Mouse (Mus musculus) limb, embryonic 13.5 days (tissue): Measurements from ENCODE around the gene Ank3. TPM values are rescaled to one million over a fixed set of nuclear protein-coding genes. Genes with fewer than 3 reads are reported as not detected.

ENCODE experiments used
- ATAC-seq: fragments of 200-750 bp; cut with Nextera tagmentation; 2 replicates; pipeline ENCODE4 v1.8.0; 2017; ENCODE audit warnings: low read depth, moderate number of reproducible peaks, moderate TSS enrichment; ENCODE audit not compliant: low FRiP score
- H3K27ac ChIP-seq: fragments of 300-500 bp; sonication (generic); 2 replicates; pipeline ENCODE4 v1.5.1; 2015; ENCODE audit warnings: inconsistent platforms, mild to moderate bottlenecking, moderate library complexity
- H3K27me3 ChIP-seq: fragments of 300-500 bp; sonication (generic); 2 replicates; pipeline ENCODE4 v1.6.1; 2015; ENCODE audit warnings: mild to moderate bottlenecking, inconsistent platforms
- H3K36me3 ChIP-seq: fragments of 300-500 bp; sonication (generic); 2 replicates; pipeline ENCODE4 v1.6.1; 2015; ENCODE audit warnings: inconsistent platforms, mild to moderate bottlenecking, moderate library complexity
- H3K4me1 ChIP-seq: fragments of 300-500 bp; sonication (generic); 2 replicates; pipeline ENCODE4 v1.6.1; 2015; ENCODE audit warnings: inconsistent platforms
- H3K4me2 ChIP-seq: fragments of 300-500 bp; sonication (generic); replicated peaks from 2 replicates; pipeline ENCODE4 v1.6.1; 2015; ENCODE audit warnings: inconsistent platforms, mild to moderate bottlenecking, moderate library complexity
- H3K4me3 ChIP-seq: fragments of 300-500 bp; sonication (generic); 2 replicates; pipeline ENCODE4 v1.5.1; 2015; ENCODE audit warnings: moderate library complexity, mild to moderate bottlenecking, inconsistent platforms
- H3K9ac ChIP-seq: fragments of 300-500 bp; sonication (generic); 2 replicates; pipeline ENCODE4 v1.6.1; 2015; ENCODE audit warnings: mild to moderate bottlenecking, inconsistent platforms
- H3K9me3 ChIP-seq: fragments of 300-500 bp; sonication (generic); 2 replicates; pipeline ENCODE4 v1.6.1; 2016; ENCODE audit warnings: inconsistent platforms
- WGBS: fragments of 180-500 bp; shearing (Covaris S2); methylation state at CpG from one replicate; pipeline ENCODE4 v1.1.7; 2015; 5-methylcytosine and 5-hydroxymethylcytosine counted together
- polyA plus RNA-seq: library from polyadenylated mRNA; unstranded; fragments of >200 nt; fragmentation: Nextera tagmentation; extraction: Ambion mirVana; gene quantifications from 2 replicates; pipeline ENCODE4 v1.2.1, GENCODE M21; 2015

The Ank3 gene
- polyA plus RNA-seq, 1 experiment from 2014 or later = 28.0 TPM

DNA sequence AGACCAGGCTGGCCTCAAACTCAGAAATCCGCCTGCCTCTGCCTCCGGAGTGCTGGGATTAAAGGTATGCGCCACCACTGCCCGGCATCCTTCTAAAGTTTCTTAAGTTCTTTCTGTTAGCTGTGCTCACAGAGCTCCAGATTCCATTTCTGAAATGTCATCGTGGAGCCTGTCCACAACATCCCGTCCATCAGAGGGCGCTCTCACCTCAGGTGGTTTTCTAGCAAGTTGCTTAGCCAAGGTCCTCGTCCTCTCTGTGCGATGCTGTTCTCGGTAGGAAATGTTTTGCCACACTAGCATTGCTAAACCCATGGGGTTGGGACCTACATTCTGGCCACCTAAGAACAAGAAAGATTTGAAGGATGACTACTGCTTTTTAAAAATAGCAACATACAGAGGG is 623.1 kb downstream of the Ank3 start:
- Histone ChIP-seq H3K4me2 (no peak overlapping the region), H3K4me1 (no peaks in the 10 kb centered on the region), H3K9ac (no peak overlapping the region), H3K27ac (no peak overlapping the region), H3K27me3 (no peaks in the 10 kb centered on the region), H3K9me3 (no peaks in the 10 kb centered on the region), H3K4me3 (no peak overlapping the region), H3K36me3 (peaks cover 10% of the 10 kb centered on the region)
- WGBS = 90% methylated on average over 10 of the region's 10 CpGs
- no peak for ATAC-seq

- Histone ChIP-seq H3K9ac (no peak overlapping the region), H3K4me1 (no peaks in the 10 kb centered on the region), H3K9me3 (no peaks in the 10 kb centered on the region), H3K27me3 (no peaks in the 10 kb centered on the region), H3K36me3 (peaks cover 9% of the 10 kb centered on the region), H3K4me3 (no peak overlapping the region), H3K27ac (no peak overlapping the region), H3K4me2 (no peak overlapping the region)
- WGBS = 58% methylated on average over 5 of the region's 5 CpGs
- ATAC-seq = no peak
Observed at GRCm38 (mm10) chr10:70022596-70022995, 624.0 kb downstream of the Ank3 start.

DNA sequence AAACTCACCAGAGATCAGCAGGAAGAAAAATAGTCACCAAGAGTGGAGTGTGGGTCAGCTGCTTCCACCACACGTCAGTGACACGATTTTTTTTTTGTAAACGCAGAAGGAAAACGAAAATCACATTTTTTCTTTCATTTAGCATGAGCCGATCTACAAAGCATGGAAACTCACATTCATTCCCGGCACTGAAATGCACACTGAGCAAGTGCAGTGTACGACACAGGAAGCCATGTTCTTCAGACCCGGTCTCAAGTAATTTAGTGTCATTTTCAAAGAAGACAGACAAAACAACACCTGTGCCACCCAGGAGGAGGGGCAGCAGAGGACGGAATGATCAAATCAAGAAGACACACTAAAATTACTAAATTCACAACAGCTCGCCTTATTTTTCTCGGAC is 625.3 kb downstream of the Ank3 start:
- Histone ChIP-seq H3K4me1 (no peaks in the 10 kb centered on the region), H3K9ac (no peak overlapping the region), H3K36me3 (peaks cover 9% of the 10 kb centered on the region), H3K4me2 (no peak overlapping the region), H3K27me3 (no peaks in the 10 kb centered on the region), H3K4me3 (no peak overlapping the region), H3K9me3 (no peaks in the 10 kb centered on the region), H3K27ac (no peak overlapping the region)
- WGBS = 83% methylated on average over 11 of the region's 11 CpGs
- ATAC-seq = no peak

- WGBS = 88% methylated on average over 8 of the region's 8 CpGs
- H3K9ac ChIP-seq = no peak overlapping the region
- no peak overlapping the region for H3K4me3 ChIP-seq
- H3K4me2 ChIP-seq = no peak overlapping the region
- H3K4me1 ChIP-seq = peaks cover 8% of the 10 kb centered on the region; the same call in 1 of the 2 replicates
- H3K27ac ChIP-seq = no peak overlapping the region
- no peaks in the 10 kb centered on the region for H3K9me3 ChIP-seq
- ATAC-seq = no peak
- no peaks in the 10 kb centered on the region for H3K36me3 ChIP-seq
- no peaks in the 10 kb centered on the region for H3K27me3 ChIP-seq
Observed at GRCm38 (mm10) chr10:70031942-70032341, 633.4 kb downstream of the Ank3 start.

GRCm38 (mm10) chr10:70032982-70033381 is 634.4 kb downstream of the Ank3 start:
- whole genome bisulfite sequencing = 93% methylated on average over 9 of the region's 9 CpGs
- Histone ChIP-seq H3K27me3 (no peaks in the 10 kb centered on the region), H3K9ac (no peak overlapping the region), H3K27ac (no peak overlapping the region; the same call in 1 of the 2 replicates), H3K4me2 (no peak overlapping the region), H3K36me3 (no peaks in the 10 kb centered on the region), H3K4me1 (peaks cover 8% of the 10 kb centered on the region; the same call in 1 of the 2 replicates), H3K9me3 (no peaks in the 10 kb centered on the region), H3K4me3 (no peak overlapping the region)
- no peak for ATAC-seq

GRCm38 (mm10) chr10:70033856-70034255 is 635.3 kb downstream of the Ank3 start:
- peak overlapping the region; percentile 33; the same call in 1 of the 2 replicates for H3K27ac ChIP-seq

GRCm38 (mm10) chr10:70039871-70040291 is 641.3 kb downstream of the Ank3 start:
- no peak overlapping the region for H3K27ac ChIP-seq

More at GRCm38 (mm10) chr10:70033856-70034255, 635.3 kb downstream of the Ank3 start:
- no peaks in the 10 kb centered on the region for H3K27me3 ChIP-seq
- no peak overlapping the region for H3K4me2 ChIP-seq
- ATAC-seq = peak; percentile 48
- H3K9me3 ChIP-seq = no peaks in the 10 kb centered on the region
- H3K4me1 ChIP-seq = peaks cover 8% of the 10 kb centered on the region; the same call in 1 of the 2 replicates
- H3K4me3 ChIP-seq = no peak overlapping the region
- no peak overlapping the region for H3K9ac ChIP-seq
- WGBS = 48% methylated on average over 3 of the region's 3 CpGs
- H3K36me3 ChIP-seq = no peaks in the 10 kb centered on the region

DNA sequence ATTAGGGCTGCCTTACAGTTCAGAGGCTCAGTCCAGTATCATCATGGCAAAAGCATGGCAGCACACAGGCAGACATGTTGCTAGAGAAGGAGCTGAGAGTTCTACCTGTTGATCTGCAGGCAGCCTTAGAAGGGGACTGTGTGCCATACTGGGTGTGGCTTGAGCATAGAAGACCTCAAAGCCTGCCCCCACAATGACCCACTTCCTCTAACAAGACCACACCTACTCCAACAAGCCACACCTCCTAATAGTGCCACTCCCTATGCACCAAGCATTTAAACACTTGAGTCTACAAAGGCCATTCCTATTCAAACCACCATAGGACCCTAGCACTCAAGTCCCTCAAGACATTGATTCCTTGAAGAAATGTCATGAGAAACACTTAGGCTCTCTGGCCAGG is 643.0 kb downstream of the Ank3 start:
- H3K9ac ChIP-seq = no peak overlapping the region
- H3K4me2 ChIP-seq = no peak overlapping the region
- no peaks in the 10 kb centered on the region for H3K36me3 ChIP-seq
- H3K4me3 ChIP-seq = no peak overlapping the region
- no peak for ATAC-seq
- no peak overlapping the region for H3K27ac ChIP-seq
- no peaks in the 10 kb centered on the region for H3K27me3 ChIP-seq
- no peaks in the 10 kb centered on the region for H3K4me1 ChIP-seq
- no peaks in the 10 kb centered on the region for H3K9me3 ChIP-seq

More at GRCm38 (mm10) chr10:70039871-70040291, 641.3 kb downstream of the Ank3 start:
- H3K4me3 ChIP-seq = no peak overlapping the region
- no peaks in the 10 kb centered on the region for H3K9me3 ChIP-seq
- no peak overlapping the region for H3K4me2 ChIP-seq
- no peaks in the 10 kb centered on the region for H3K4me1 ChIP-seq
- no peaks in the 10 kb centered on the region for H3K27me3 ChIP-seq
- no peaks in the 10 kb centered on the region for H3K36me3 ChIP-seq
- no peak overlapping the region for H3K9ac ChIP-seq
- 65% methylated on average over 17 of the region's 17 CpGs for WGBS
- no peak for ATAC-seq

DNA sequence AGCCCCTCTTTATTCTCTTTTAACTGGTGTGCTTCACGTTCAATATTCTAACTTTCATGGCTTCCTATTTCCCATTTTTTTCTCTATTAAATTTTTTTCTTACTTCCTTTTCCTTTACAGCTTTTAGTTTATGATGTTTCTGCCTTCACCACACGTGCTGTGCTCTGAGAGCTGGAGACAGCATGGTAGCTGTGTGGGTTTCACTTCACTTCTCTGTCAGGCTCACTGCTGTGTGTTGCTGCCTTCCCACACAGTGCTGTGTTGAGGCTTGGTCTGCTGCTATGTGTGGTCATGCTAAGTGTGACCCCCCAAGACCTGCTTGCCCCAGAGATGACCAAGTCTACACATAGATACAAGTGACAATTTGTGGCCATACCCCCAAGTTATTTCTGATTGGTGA is 647.1 kb downstream of the Ank3 start:
- no peak overlapping the region for H3K4me3 ChIP-seq
- H3K4me1 ChIP-seq = no peaks in the 10 kb centered on the region
- WGBS = 50% methylated on average over 2 of the region's 2 CpGs
- H3K36me3 ChIP-seq = no peaks in the 10 kb centered on the region
- H3K9me3 ChIP-seq = no peaks in the 10 kb centered on the region
- no peak overlapping the region for H3K27ac ChIP-seq
- H3K9ac ChIP-seq = no peak overlapping the region
- H3K4me2 ChIP-seq = no peak overlapping the region
- no peaks in the 10 kb centered on the region for H3K27me3 ChIP-seq
- no peak for ATAC-seq

DNA sequence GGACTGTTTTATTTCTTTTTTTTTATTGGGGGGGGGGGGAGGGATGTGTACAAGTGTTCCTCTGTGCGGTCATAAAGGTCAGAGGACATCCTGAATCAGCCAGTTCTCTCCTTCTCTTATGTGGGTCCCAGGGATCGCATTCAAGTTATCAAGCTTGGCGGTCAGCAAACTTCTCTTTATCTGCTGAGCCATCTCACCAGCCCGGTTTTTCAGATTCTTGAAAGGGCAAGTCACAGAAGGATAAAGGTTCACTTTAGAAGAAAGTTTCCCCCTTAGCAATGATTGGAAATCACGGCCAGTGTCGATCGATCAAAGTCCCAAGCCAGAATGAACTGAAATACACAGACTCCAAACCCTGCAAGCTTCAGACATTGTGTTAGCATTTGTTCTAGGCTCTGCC is 651.2 kb downstream of the Ank3 start:
- H3K9ac ChIP-seq = no peak overlapping the region
- no peak for ATAC-seq
- H3K4me1 ChIP-seq = no peaks in the 10 kb centered on the region
- no peaks in the 10 kb centered on the region for H3K27me3 ChIP-seq
- H3K27ac ChIP-seq = no peak overlapping the region
- no peaks in the 10 kb centered on the region for H3K36me3 ChIP-seq
- no peak overlapping the region for H3K4me3 ChIP-seq
- H3K9me3 ChIP-seq = 0 out of 2 replicates have a peak, but pooled peaks cover 8% of the 10 kb centered on the region
- H3K4me2 ChIP-seq = no peak overlapping the region
- 88% methylated on average over 7 of the region's 7 CpGs for WGBS

DNA sequence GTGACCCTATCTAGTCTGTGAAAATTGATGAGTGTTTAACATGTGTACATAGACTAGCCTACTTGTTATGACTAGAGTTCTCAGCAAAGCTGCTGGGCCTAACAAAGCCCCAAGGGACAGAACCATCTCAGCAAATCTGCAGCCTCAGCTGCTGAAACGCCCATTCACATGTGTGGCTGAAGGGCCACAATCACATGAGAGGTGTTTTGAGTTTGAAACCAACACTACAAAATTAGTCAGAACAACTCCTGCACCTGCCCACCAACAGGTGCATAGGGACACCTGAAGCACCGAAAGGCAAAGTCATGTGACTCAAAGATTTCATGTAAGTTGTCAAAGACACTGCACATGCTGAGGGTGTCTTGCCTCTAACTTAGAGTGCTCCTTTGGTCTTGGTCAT is 656.7 kb downstream of the Ank3 start:
- ATAC-seq = no peak
- Histone ChIP-seq H3K4me3 (no peak overlapping the region), H3K9ac (no peak overlapping the region), H3K4me1 (0 out of 2 replicates have a peak, but pooled peaks cover 3% of the 10 kb centered on the region), H3K9me3 (0 out of 2 replicates have a peak, but pooled peaks cover 8% of the 10 kb centered on the region), H3K27me3 (no peaks in the 10 kb centered on the region), H3K4me2 (no peak overlapping the region), H3K36me3 (no peaks in the 10 kb centered on the region), H3K27ac (no peak overlapping the region)
- 95% methylated on average over 2 of the region's 2 CpGs for WGBS

GRCm38 (mm10) chr10:70057064-70057463 is 658.5 kb downstream of the Ank3 start:
- 75% methylated on average over 3 of the region's 3 CpGs for WGBS
- H3K27me3 ChIP-seq = no peaks in the 10 kb centered on the region

DNA sequence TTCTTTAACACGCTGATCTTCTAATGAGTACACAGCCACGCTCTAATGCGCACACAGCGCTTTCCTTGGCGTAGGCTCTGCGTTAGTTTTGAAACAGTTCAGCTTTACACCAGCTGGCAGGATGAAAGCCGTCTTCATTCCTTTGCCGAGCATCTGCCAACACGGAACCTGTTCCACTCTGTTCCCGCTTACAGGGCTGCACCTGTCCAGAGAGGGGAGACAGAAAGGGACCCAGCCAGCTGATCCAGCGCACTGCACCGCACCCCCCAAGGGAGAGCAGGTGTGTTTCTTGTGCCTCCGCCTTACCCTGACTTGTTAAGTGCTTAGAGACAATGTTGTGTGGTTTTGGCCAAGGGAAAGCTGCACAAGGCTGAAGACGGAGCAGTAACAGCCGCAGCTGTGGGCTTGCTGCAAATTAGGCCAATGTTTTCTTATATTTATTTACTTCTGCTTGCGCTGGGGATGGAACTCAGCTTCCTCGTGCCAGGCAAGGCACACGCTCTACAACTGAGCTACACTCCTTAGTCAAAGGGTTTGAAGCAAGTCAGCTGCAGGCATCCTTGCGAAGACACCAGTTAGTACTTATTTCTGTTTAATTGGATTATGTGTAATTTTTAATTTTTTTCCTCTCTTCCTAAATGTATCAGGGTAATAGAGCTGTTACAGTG is 661.6 kb downstream of the Ank3 start:
- 68% methylated on average over 19 of the region's 19 CpGs for WGBS
- ATAC-seq = peak; percentile 72

More at GRCm38 (mm10) chr10:70057064-70057463, 658.5 kb downstream of the Ank3 start:
- H3K27ac ChIP-seq = no peak overlapping the region
- H3K4me3 ChIP-seq = no peak overlapping the region
- no peak overlapping the region for H3K9ac ChIP-seq
- 0 out of 2 replicates have a peak, but pooled peaks cover 8% of the 10 kb centered on the region for H3K9me3 ChIP-seq
- ATAC-seq = 0 out of 2 replicates have a peak, but pooled peaks have one; percentile 36
- no peak overlapping the region for H3K4me2 ChIP-seq
- 0 out of 2 replicates have a peak, but pooled peaks cover 4% of the 10 kb centered on the region for H3K4me1 ChIP-seq
- no peaks in the 10 kb centered on the region for H3K36me3 ChIP-seq

More for the DNA sequence above, 661.6 kb downstream of the Ank3 start:
- Histone ChIP-seq H3K36me3 (no peaks in the 10 kb centered on the region), H3K9ac (no peak overlapping the region), H3K27ac (no peak overlapping the region), H3K4me1 (0 out of 2 replicates have a peak, but pooled peaks cover 4% of the 10 kb centered on the region), H3K27me3 (no peaks in the 10 kb centered on the region), H3K9me3 (no peaks in the 10 kb centered on the region), H3K4me3 (no peak overlapping the region), H3K4me2 (no peak overlapping the region)
